Mouse (Mus musculus) MEL (cell line): ENCODE measurements at regions not wholly inside any gene's neighbourhood (a gene's known extent, or its start where the extent isn't known, plus 50 kb on each side); places are given as distances from the start of the nearest gene placed in this dataset.

ENCODE experiments used
- DNase-seq: peaks from one replicate; pipeline ENCODE4 v3.0.0; 2011; ENCODE audit warnings: low read depth, low spot score
- H3K27ac ChIP-seq: 2 replicates; pipeline ENCODE4 v1.5.1; 2012; ENCODE audit warnings: low read depth, mild to moderate bottlenecking, control low read depth, low read length, moderate library complexity; ENCODE audit not compliant: control insufficient read depth
- H3K27me3 ChIP-seq, 2 experiments: fragments of 150-350 bp in 1 of 2; sonication (generic) in 1 of 2; 2 replicates each; pipeline ENCODE4 v1.6.1; 2012; ENCODE audit warnings: low read length in 2 of 2, mild to moderate bottlenecking in 2 of 2, improper control_type of control experiment in 1 of 2, moderate library complexity in 1 of 2; ENCODE audit not compliant: insufficient read depth in 2 of 2, control insufficient read depth in 1 of 2
- H3K36me3 ChIP-seq, 2 experiments: 2 replicates each; pipeline ENCODE4 v1.6.1; 2012 to 2014; ENCODE audit warnings: low read length in 2 of 2, improper control_type of control experiment in 1 of 2, inconsistent platforms in 1 of 2, mild to moderate bottlenecking in 1 of 2; ENCODE audit not compliant: insufficient read depth in 2 of 2, control insufficient read depth in 1 of 2
- H3K4me1 ChIP-seq, 2 experiments: fragments of 150-350 bp in 1 of 2; sonication (generic) in 1 of 2; 2 replicates each; pipeline ENCODE4 v1.6.1; 2012; ENCODE audit warnings: low read length in 2 of 2, improper control_type of control experiment in 1 of 2, mild to moderate bottlenecking in 1 of 2; ENCODE audit not compliant: insufficient read depth in 2 of 2, control insufficient read depth in 1 of 2
- H3K4me3 ChIP-seq, 2 experiments: fragments of 150-350 bp in 1 of 2; sonication (generic) in 1 of 2; 2 replicates each; pipeline ENCODE4 v1.5.1; 2012; ENCODE audit warnings: low read depth in 2 of 2, low read length in 2 of 2, mild to moderate bottlenecking in 2 of 2, moderate library complexity in 2 of 2, control low read depth in 1 of 2, improper control_type of control experiment in 1 of 2; ENCODE audit not compliant: control insufficient read depth in 1 of 2, insufficient read depth in 1 of 2
- H3K79me2 ChIP-seq: 2 replicates; pipeline ENCODE4 v1.6.1; 2012; ENCODE audit warnings: mild to moderate bottlenecking, low read length, moderate library complexity; ENCODE audit not compliant: control insufficient read depth, poor library complexity, insufficient read depth
- H3K9ac ChIP-seq: 2 replicates; pipeline ENCODE4 v1.6.1; 2012; ENCODE audit warnings: low read depth, mild to moderate bottlenecking, control low read depth, low read length, moderate library complexity; ENCODE audit not compliant: control insufficient read depth, poor library complexity, severe bottlenecking
- H3K9me3 ChIP-seq: fragments of 150-350 bp; sonication (generic); replicated peaks from 2 replicates; pipeline ENCODE4 v1.6.1; 2012; ENCODE audit warnings: mild to moderate bottlenecking, low read length, improper control_type of control experiment, moderate library complexity; ENCODE audit not compliant: insufficient read depth
- BHLHE40 ChIP-seq: IDR thresholded peaks from 2 replicates; pipeline ENCODE4 v1.6.1; 2012; ENCODE audit warnings: low read depth, mild to moderate bottlenecking, inconsistent platforms, low read length, improper control_type of control experiment, borderline replicate concordance
- CHD1 ChIP-seq: IDR thresholded peaks from 2 replicates; pipeline ENCODE4 v1.6.1; 2012; ENCODE audit warnings: low read depth, mild to moderate bottlenecking, inconsistent platforms, low read length, improper control_type of control experiment
- E2F4 ChIP-seq: IDR thresholded peaks from 2 replicates; pipeline ENCODE4 v1.6.1; 2011; ENCODE audit warnings: low read depth, low read length, improper control_type of control experiment, borderline replicate concordance
- ELF1 ChIP-seq: IDR thresholded peaks from 2 replicates; pipeline ENCODE4 v1.6.1; 2014; ENCODE audit warnings: low read depth, mild to moderate bottlenecking, inconsistent platforms, low read length, improper control_type of control experiment, moderate library complexity
- EP300 ChIP-seq, 2 experiments: IDR thresholded peaks; 2 replicates each; pipeline ENCODE4 v1.6.1; 2011; ENCODE audit warnings: improper control_type of control experiment in 2 of 2, low read length in 2 of 2, low read depth in 1 of 2, mild to moderate bottlenecking in 1 of 2
- ETS1 ChIP-seq: IDR thresholded peaks from 2 replicates; pipeline ENCODE4 v1.6.1; 2012; ENCODE audit warnings: low read depth, mild to moderate bottlenecking, inconsistent platforms, low read length, improper control_type of control experiment, moderate library complexity
- GABPA ChIP-seq: IDR thresholded peaks from 2 replicates; pipeline ENCODE4 v1.6.1; 2012; ENCODE audit warnings: low read depth, mild to moderate bottlenecking, inconsistent platforms, low read length, improper control_type of control experiment, moderate library complexity
- HCFC1 ChIP-seq: IDR thresholded peaks from 2 replicates; pipeline ENCODE4 v1.6.1; 2012; ENCODE audit warnings: low read depth, mild to moderate bottlenecking, inconsistent platforms, low read length, improper control_type of control experiment, moderate library complexity
- JUND ChIP-seq: IDR thresholded peaks from 2 replicates; pipeline ENCODE4 v1.6.1; 2011; ENCODE audit warnings: low read depth, mild to moderate bottlenecking, improper control_type of control experiment, low read length
- KAT2A ChIP-seq: conservative IDR thresholded peaks from 2 replicates; pipeline ENCODE4 v1.6.1; 2012; ENCODE audit warnings: low read depth, low read length, improper control_type of control experiment, inconsistent platforms
- MAFK ChIP-seq: IDR thresholded peaks from 2 replicates; pipeline ENCODE4 v1.6.1; 2011; ENCODE audit warnings: low read depth, mild to moderate bottlenecking, low read length, improper control_type of control experiment, borderline replicate concordance
- MAZ ChIP-seq: IDR thresholded peaks from 2 replicates; pipeline ENCODE4 v1.6.1; 2012; ENCODE audit warnings: low read depth, mild to moderate bottlenecking, inconsistent platforms, low read length, improper control_type of control experiment
- MEF2A ChIP-seq: IDR thresholded peaks from 2 replicates; pipeline ENCODE4 v1.6.1; 2014; ENCODE audit warnings: low read depth, mild to moderate bottlenecking, inconsistent platforms, low read length, improper control_type of control experiment; ENCODE audit not compliant: poor library complexity, insufficient replicate concordance, severe bottlenecking; ENCODE audit errors: extremely low read depth
- MXI1 ChIP-seq: IDR thresholded peaks from 2 replicates; pipeline ENCODE4 v1.6.1; 2011; ENCODE audit warnings: mild to moderate bottlenecking, low read depth, low read length, improper control_type of control experiment
- MYB ChIP-seq: IDR thresholded peaks from 2 replicates; pipeline ENCODE4 v1.6.1; 2011; ENCODE audit warnings: mild to moderate bottlenecking, low read depth, low read length, improper control_type of control experiment
- MYC ChIP-seq: IDR thresholded peaks from 2 replicates; pipeline ENCODE4 v1.6.1; 2011; ENCODE audit warnings: low read depth, mild to moderate bottlenecking, low read length, improper control_type of control experiment, moderate library complexity
- POLR2A ChIP-seq, 2 experiments: IDR thresholded peaks; 2 replicates each; pipeline ENCODE4 v1.6.1; 2011 to 2012; ENCODE audit warnings: low read length in 2 of 2, mild to moderate bottlenecking in 2 of 2, control low read depth in 1 of 2, improper control_type of control experiment in 1 of 2, low read depth in 1 of 2, moderate library complexity in 1 of 2; ENCODE audit not compliant: control insufficient read depth in 1 of 2, insufficient read depth in 1 of 2, poor library complexity in 1 of 2
- POLR2AphosphoS2 ChIP-seq: IDR thresholded peaks from 2 replicates; pipeline ENCODE4 v1.6.1; 2011; ENCODE audit warnings: low read length, improper control_type of control experiment
- POLR2AphosphoS5 ChIP-seq: IDR thresholded peaks from 2 replicates; pipeline ENCODE4 v1.6.1; 2012; ENCODE audit warnings: low read depth, borderline replicate concordance, mild to moderate bottlenecking, inconsistent platforms, low read length, moderate library complexity, mixed read lengths
- RAD21 ChIP-seq: IDR thresholded peaks from 2 replicates; pipeline ENCODE4 v1.6.1; 2011; ENCODE audit warnings: mild to moderate bottlenecking, low read depth, low read length, improper control_type of control experiment
- SIN3A ChIP-seq: IDR thresholded peaks from 2 replicates; pipeline ENCODE4 v1.6.1; 2012; ENCODE audit warnings: low read length, improper control_type of control experiment, inconsistent platforms
- TCF12 ChIP-seq: IDR thresholded peaks from 2 replicates; pipeline ENCODE4 v1.6.1; 2014; ENCODE audit warnings: low read depth, mild to moderate bottlenecking, inconsistent platforms, low read length, improper control_type of control experiment, moderate library complexity
- UBTF ChIP-seq: IDR thresholded peaks from 2 replicates; pipeline ENCODE4 v1.6.1; 2012; ENCODE audit warnings: low read depth, mild to moderate bottlenecking, inconsistent platforms, low read length, improper control_type of control experiment, moderate library complexity, borderline replicate concordance; ENCODE audit not compliant: insufficient read depth
- USF1 ChIP-seq: IDR thresholded peaks from 2 replicates; pipeline ENCODE4 v1.6.1; 2014; ENCODE audit warnings: low read depth, mild to moderate bottlenecking, inconsistent platforms, low read length, improper control_type of control experiment, moderate library complexity
- ZKSCAN1 ChIP-seq: IDR thresholded peaks from 2 replicates; pipeline ENCODE4 v1.6.1; 2012; ENCODE audit warnings: low read depth, mild to moderate bottlenecking, inconsistent platforms, low read length, improper control_type of control experiment, moderate library complexity
- ZNF384 ChIP-seq: IDR thresholded peaks from 2 replicates; pipeline ENCODE4 v1.6.1; 2012; ENCODE audit warnings: low read depth, mild to moderate bottlenecking, inconsistent platforms, low read length, improper control_type of control experiment

- TF ChIP-seq ZKSCAN1 = no peak
- TF ChIP-seq ZNF384 = no peak
- no peak for TF ChIP-seq MXI1
- no peak for TF ChIP-seq KAT2A
- no peak for TF ChIP-seq MYC
- no peak for TF ChIP-seq BHLHE40
- TF ChIP-seq CHD1 = no peak
- no peak for TF ChIP-seq GABPA
- no peak for TF ChIP-seq HCFC1
- no peak for TF ChIP-seq E2F4
- no peak for TF ChIP-seq MAFK
- no peak for TF ChIP-seq JUND
- TF ChIP-seq POLR2AphosphoS5 = no peak
- no peak for TF ChIP-seq SIN3A
- no peak for TF ChIP-seq POLR2A (IDR thresholded peaks at IDR 0.05; ENCODE audit: control insufficient read depth in 1 of 2, insufficient read depth in 1 of 2, low read depth in 1 of 2, low read length in 2 of 2, poor library complexity in 1 of 2)
- no peak for TF ChIP-seq UBTF
- no peak for TF ChIP-seq RAD21
- no peak for TF ChIP-seq POLR2AphosphoS2
- no peak for TF ChIP-seq EP300 (IDR thresholded peaks at IDR 0.05; ENCODE audit: low read depth in 1 of 2, low read length in 2 of 2)
- no peak for TF ChIP-seq TCF12
- TF ChIP-seq, all 39 proteins: peak for 0
- H3K36me3 ChIP-seq = no peaks in the 10 kb centered on the region
- no peak overlapping the region; the same call in 1 of the 2 replicates for H3K27ac ChIP-seq
- peaks cover 0 to 7% of the 10 kb centered on the region in 2 experiments; a peak in 1 of 4 replicates for H3K4me1 ChIP-seq
- no peaks in the 10 kb centered on the region for H3K27me3 ChIP-seq
- peak; percentile 39 for DNase-seq
- H3K9me3 ChIP-seq = no peaks in the 10 kb centered on the region
- H3K4me3 ChIP-seq = no peak overlapping the region
- H3K79me2 ChIP-seq = no peaks in the 10 kb centered on the region
- no peak overlapping the region for H3K9ac ChIP-seq
Observed at GRCm38 (mm10) chr15:72208076-72208475, 1626.3 kb upstream of the Gm6569 start.

GRCm38 (mm10) chr15:72208973-72209372 lies 1625.4 kb upstream of the Gm6569 start:
- no peaks in the 10 kb centered on the region for H3K79me2 ChIP-seq
- H3K9ac ChIP-seq = no peak overlapping the region
- no peak for DNase-seq
- no peaks in the 10 kb centered on the region for H3K27me3 ChIP-seq
- H3K9me3 ChIP-seq = no peaks in the 10 kb centered on the region
- H3K4me3 ChIP-seq = no peak overlapping the region
- no peaks in the 10 kb centered on the region for H3K36me3 ChIP-seq
- H3K27ac ChIP-seq = no peak overlapping the region
- no peak for TF ChIP-seq ETS1
- TF ChIP-seq USF1 = no peak
- TF ChIP-seq MYB = no peak
- TF ChIP-seq CHD1 = no peak
- no peak for TF ChIP-seq MAZ
- no peak for TF ChIP-seq ELF1
- no peak for TF ChIP-seq MEF2A
- no peak for TF ChIP-seq ZNF384
- no peak for TF ChIP-seq GABPA
- TF ChIP-seq RAD21 = no peak
- no peak for TF ChIP-seq SIN3A
- peaks cover 0 to 7% of the 10 kb centered on the region in 2 experiments; a peak in 1 of 4 replicates for H3K4me1 ChIP-seq
